Mouse (Mus musculus): Measurements from ENCODE around the gene Galr2. TPM values are rescaled to one million over a fixed set of nuclear protein-coding genes. Genes with fewer than 3 reads are reported as not detected.

Gene Galr2
- polyA plus RNA-seq, 1 experiment: 9.5 TPM

DNA sequence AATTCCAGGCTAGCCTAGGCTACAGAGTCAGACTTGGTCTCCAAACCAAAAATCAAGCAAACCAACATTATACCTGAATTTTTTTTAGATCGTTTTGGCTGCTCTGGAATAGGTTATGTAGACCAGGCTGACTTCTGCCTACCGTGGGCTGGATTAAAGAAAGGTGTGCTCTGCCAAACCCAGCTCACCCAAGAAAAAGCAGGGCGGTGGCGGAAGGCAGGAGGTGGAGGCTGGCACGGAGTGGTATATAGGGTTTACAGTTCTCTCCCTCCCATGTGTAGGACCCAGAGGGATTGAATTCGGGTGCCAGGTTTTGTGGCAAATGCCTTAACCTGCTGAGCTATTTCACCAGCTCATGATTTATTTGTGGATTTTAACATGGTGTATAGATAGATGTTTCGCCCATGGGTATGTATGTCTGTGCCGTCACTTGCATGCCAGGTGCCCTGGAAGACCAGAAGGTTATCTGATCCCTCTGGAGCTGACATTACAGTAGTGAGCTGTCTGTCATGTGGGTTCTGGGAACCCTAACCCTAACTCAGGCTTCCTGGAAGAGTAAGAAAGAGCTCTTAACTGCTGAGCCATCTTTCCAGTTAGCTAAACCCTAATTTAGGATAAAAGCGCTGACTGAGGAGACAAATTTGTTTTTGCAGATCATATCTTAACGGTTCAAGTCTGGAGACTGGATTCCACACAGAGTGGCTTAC lies 26.4 kb downstream of the Galr2 start, which contains the start of gene Exoc7:
Gene Exoc7 (minus strand): TSS at position 215 of the 707 bp plus-strand sequence.
- peaks cover 6% of the 10 kb centered on the region; the same call in 1 of the 2 replicates for H3K4me1 ChIP-seq (ENCODE audit: control insufficient read depth, insufficient read depth, insufficient read length, low read length)
- peaks cover 19% of the 10 kb centered on the region for H3K36me3 ChIP-seq (ENCODE audit: control insufficient read depth, insufficient read depth, low read length)
- peak within 1 kb of the TSS; percentile 86 for H3K4me3 ChIP-seq (ENCODE audit: low read depth, low read length)
- TF ChIP-seq POLR2A (IDR thresholded peaks at IDR 0.05; ENCODE audit: low read depth, low read length) (no peak), CTCF (IDR thresholded peaks at IDR 0.05; ENCODE audit: extremely low read depth, insufficient read length, insufficient replicate concordance, low read depth, low read length) (no peak)
- no peak within 1 kb of the TSS for H3K27ac ChIP-seq (ENCODE audit: insufficient read depth, low read depth, low read length)
- WGBS: 82% methylated on average over 10 of the region's 10 CpGs
- H3K27me3 ChIP-seq (ENCODE audit: control insufficient read depth, insufficient read depth, low read length): no peaks in the 10 kb centered on the region

DNA sequence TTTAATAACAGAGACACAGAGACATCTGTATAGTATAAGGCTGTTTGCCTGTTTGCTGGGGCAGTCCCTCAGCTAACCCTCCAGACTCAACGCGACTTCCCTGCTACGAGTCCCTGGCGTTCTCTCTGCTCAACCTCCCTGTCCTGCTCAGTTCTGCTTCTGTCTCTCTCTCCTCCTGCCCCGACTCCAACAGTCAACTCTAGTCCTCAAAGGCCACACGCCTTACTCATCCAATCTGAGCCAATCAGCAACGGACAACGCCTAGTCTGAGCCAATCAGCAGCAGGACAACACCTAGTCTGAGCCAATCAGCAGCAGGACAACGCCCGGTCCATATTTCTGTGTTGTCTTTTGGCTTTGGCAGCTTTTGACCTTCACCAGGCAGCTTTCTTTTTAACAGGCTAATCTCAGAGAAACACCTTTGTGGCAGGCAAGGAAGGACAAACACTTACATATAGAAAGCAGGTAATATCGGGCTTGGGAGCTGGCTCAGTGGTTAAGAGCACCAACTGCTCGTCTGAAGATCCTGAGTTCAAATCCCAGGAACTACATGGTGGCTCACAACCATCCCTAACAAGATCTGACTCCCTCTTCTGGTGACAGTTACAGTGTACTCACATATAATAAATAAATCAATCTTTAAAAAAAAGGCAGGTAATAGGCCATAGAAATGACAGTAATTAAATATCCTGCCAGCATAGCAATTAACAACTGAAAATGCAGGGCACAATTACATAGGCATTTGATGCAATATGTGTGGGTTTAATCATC lies 27.2 kb downstream of the Galr2 start:
- 87% methylated on average over 12 of the region's 12 CpGs for WGBS
- no peak overlapping the region for H3K4me3 ChIP-seq (ENCODE audit: low read depth, low read length)
- H3K4me1 ChIP-seq (ENCODE audit: control insufficient read depth, insufficient read depth, insufficient read length, low read length): peaks cover 6% of the 10 kb centered on the region; the same call in 1 of the 2 replicates
- no peaks in the 10 kb centered on the region for H3K27me3 ChIP-seq (ENCODE audit: control insufficient read depth, insufficient read depth, low read length)
- peaks cover 15% of the 10 kb centered on the region for H3K36me3 ChIP-seq (ENCODE audit: control insufficient read depth, insufficient read depth, low read length)
- TF ChIP-seq POLR2A (IDR thresholded peaks at IDR 0.05; ENCODE audit: low read depth, low read length) (no peak), CTCF (IDR thresholded peaks at IDR 0.05; ENCODE audit: extremely low read depth, insufficient read length, insufficient replicate concordance, low read depth, low read length) (no peak)
- H3K27ac ChIP-seq (ENCODE audit: insufficient read depth, low read depth, low read length): no peak overlapping the region

DNA sequence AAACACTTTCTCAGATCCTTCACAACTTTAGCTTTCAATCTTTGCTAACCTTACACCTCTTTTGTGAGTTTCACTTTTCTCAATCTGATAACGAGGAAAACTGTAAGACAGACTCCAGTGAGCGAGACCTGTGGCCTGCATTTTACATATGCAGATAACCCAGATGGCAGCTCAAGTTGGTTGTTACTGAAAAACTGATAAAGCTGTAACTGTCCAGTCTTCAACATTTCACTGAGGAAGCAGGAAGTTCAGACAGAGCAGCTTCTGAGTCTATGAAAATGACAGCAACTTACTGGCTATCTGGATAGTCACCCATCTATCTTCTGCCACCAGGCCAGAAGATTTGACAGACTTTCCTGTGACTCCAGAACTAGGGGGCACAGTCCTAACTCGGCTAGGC lies 28.9 kb downstream of the Galr2 start:
- peaks cover 6% of the 10 kb centered on the region; the same call in 1 of the 2 replicates for H3K4me1 ChIP-seq (ENCODE audit: control insufficient read depth, insufficient read depth, insufficient read length, low read length)
- TF ChIP-seq CTCF (IDR thresholded peaks at IDR 0.05; ENCODE audit: extremely low read depth, insufficient read length, insufficient replicate concordance, low read depth, low read length) (no peak), POLR2A (IDR thresholded peaks at IDR 0.05; ENCODE audit: low read depth, low read length) (no peak)
- no peaks in the 10 kb centered on the region for H3K27me3 ChIP-seq (ENCODE audit: control insufficient read depth, insufficient read depth, low read length)
- WGBS: 70% methylated on average over 3 of the region's 3 CpGs
- H3K27ac ChIP-seq (ENCODE audit: insufficient read depth, low read depth, low read length): no peak overlapping the region
- H3K36me3 ChIP-seq (ENCODE audit: control insufficient read depth, insufficient read depth, low read length): peaks cover 3% of the 10 kb centered on the region
- H3K4me3 ChIP-seq (ENCODE audit: low read depth, low read length): no peak overlapping the region

DNA sequence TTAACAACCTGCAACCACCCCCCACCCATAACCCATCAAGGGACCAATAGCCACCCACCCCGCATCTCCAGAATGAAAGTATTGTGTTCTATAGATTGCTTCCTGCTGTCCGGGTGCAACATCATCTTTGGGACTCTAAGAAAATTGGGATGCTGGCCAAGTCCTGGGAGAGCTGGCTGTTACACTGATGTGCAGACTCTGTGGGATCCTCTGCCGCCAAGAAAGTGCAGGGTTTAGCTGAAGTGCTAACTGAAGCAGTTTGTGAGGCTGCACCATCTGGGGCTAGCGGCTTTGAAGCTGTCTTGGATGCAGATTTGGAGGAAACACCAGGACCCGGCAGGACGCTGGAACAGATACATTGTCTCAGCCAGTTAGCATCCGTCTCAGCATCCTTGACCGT lies 30.4 kb downstream of the Galr2 start:
- no peak overlapping the region for H3K4me3 ChIP-seq (ENCODE audit: low read depth, low read length)
- H3K27ac ChIP-seq (ENCODE audit: insufficient read depth, low read depth, low read length): no peak overlapping the region
- no peak for TF ChIP-seq POLR2A (IDR thresholded peaks at IDR 0.05; ENCODE audit: low read depth, low read length)
- no peak for TF ChIP-seq CTCF (IDR thresholded peaks at IDR 0.05; ENCODE audit: extremely low read depth, insufficient read length, insufficient replicate concordance, low read depth, low read length)
- peaks cover 3% of the 10 kb centered on the region; the same call in 1 of the 2 replicates for H3K4me1 ChIP-seq (ENCODE audit: control insufficient read depth, insufficient read depth, insufficient read length, low read length)
- no peaks in the 10 kb centered on the region for H3K27me3 ChIP-seq (ENCODE audit: control insufficient read depth, insufficient read depth, low read length)
- WGBS: 36% methylated on average over 8 of the region's 8 CpGs
- no peaks in the 10 kb centered on the region for H3K36me3 ChIP-seq (ENCODE audit: control insufficient read depth, insufficient read depth, low read length)

DNA sequence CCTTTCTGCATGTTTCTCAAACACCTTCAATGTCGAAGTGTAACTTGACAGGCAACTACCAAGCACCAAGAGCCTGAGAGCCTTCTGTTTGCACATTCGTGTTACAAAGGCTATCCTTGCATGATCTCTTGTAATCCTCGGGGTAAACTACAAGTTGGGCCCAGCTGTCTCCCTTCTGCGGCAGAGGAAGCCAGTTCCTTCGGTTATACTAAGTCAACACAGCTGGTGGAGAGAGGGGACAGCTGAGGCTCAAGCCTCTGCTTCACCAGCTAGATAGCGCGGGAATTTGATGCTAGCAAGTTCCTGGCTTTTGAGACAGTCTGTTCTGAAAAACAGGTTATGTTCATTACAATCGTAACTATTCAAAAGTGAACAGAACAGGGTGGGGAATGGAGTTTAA lies 31.6 kb downstream of the Galr2 start:
- Histone ChIP-seq H3K27me3 (ENCODE audit: control insufficient read depth, insufficient read depth, low read length) (no peaks in the 10 kb centered on the region), H3K27ac (ENCODE audit: insufficient read depth, low read depth, low read length) (no peak overlapping the region), H3K4me1 (ENCODE audit: control insufficient read depth, insufficient read depth, insufficient read length, low read length) (no peaks in the 10 kb centered on the region; the same call in 1 of the 2 replicates), H3K4me3 (ENCODE audit: low read depth, low read length) (no peak overlapping the region), H3K36me3 (ENCODE audit: control insufficient read depth, insufficient read depth, low read length) (no peaks in the 10 kb centered on the region)
- WGBS: 29% methylated on average over 8 of the region's 8 CpGs
- TF ChIP-seq CTCF (IDR thresholded peaks at IDR 0.05; ENCODE audit: extremely low read depth, insufficient read length, insufficient replicate concordance, low read depth, low read length): no peak
- TF ChIP-seq POLR2A (IDR thresholded peaks at IDR 0.05; ENCODE audit: low read depth, low read length): no peak

DNA sequence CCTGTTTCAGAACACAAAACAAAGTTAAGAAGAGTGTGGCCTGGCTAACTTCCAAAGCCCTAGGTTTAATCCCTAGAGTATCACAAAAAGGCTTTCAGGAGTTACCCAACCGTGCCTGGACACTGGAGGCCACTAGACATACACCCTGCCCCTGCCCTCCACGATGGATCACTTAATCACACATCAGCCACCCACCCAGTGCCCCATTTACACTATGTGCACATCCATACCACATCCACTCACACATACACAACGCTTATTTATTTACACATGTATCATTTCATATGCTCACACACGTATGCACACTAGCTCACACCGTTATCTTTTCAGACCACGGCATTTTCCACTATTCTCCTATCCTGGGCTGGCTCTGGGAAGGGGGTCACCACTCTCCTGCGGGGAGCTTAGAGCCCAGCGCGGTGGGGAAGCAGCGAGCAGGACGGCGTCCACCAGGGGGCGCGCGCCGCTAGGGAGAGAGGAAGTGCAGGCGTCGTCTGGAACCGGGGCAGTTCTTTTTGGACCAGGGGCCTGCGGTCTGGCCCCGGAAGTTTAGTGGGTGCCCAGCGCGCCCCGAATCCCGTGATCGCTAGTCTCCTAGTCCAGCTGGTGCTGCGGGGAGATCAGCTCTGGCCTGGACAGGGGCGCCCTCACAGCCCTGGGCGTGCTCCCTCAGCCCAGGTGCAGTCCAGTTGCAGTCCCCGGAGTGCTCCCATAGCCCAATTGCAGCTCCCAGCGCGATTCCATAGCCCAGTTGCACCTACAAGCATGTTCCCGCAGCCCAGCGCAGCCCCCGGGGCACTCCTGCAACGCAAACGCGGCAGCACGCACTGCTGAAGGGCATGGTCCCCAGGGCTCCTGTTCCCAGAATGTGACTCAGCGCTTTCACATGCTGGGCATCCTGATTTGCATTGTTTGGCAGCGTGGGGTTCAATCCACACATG lies 38.2 kb downstream of the Galr2 start:
- H3K27ac ChIP-seq (ENCODE audit: insufficient read depth, low read depth, low read length): no peak overlapping the region
- no peaks in the 10 kb centered on the region for H3K27me3 ChIP-seq (ENCODE audit: control insufficient read depth, insufficient read depth, low read length)
- H3K4me1 ChIP-seq (ENCODE audit: control insufficient read depth, insufficient read depth, insufficient read length, low read length): peaks cover 3% of the 10 kb centered on the region
- peak overlapping the region; percentile 63 for H3K4me3 ChIP-seq (ENCODE audit: low read depth, low read length)
- no peak for TF ChIP-seq POLR2A (IDR thresholded peaks at IDR 0.05; ENCODE audit: low read depth, low read length)
- TF ChIP-seq CTCF (IDR thresholded peaks at IDR 0.05; ENCODE audit: extremely low read depth, insufficient read length, insufficient replicate concordance, low read depth, low read length): peak; percentile 86
- WGBS: 2% methylated on average over 41 of the region's 41 CpGs
- H3K36me3 ChIP-seq (ENCODE audit: control insufficient read depth, insufficient read depth, low read length): no peaks in the 10 kb centered on the region

Measured in small intestine, adult 2 months (tissue).